Mouse (Mus musculus) embryonic fibroblast, embryonic 13.5 days (primary cell): ENCODE results near the gene Pum1. TPM values are rescaled to one million over a fixed set of nuclear protein-coding genes. Genes with fewer than 3 reads are reported as not detected.
"Not testable (repeated sequence)": the region's sequence is repeated elsewhere in the genome, so short reads cannot be mapped to it uniquely, and the experiment has no call there.

Experiments
- H3K27ac ChIP-seq: 2 replicates; pipeline ENCODE4 v1.5.1; 2012; ENCODE audit warnings: low read length, control low read depth, inconsistent platforms; ENCODE audit not compliant: insufficient read depth
- H3K4me1 ChIP-seq: 2 replicates; pipeline ENCODE4 v1.6.1; 2011; ENCODE audit warnings: low read length; ENCODE audit not compliant: control insufficient read depth, insufficient read depth
- H3K4me3 ChIP-seq: 2 replicates; pipeline ENCODE4 v1.5.1; 2011; ENCODE audit warnings: mild to moderate bottlenecking, control low read depth, low read length; ENCODE audit not compliant: insufficient read depth
- CTCF ChIP-seq: IDR thresholded peaks from 2 replicates; pipeline ENCODE4 v1.5.1; 2011; ENCODE audit warnings: mild to moderate bottlenecking, control low read depth, low read length, moderate library complexity, borderline replicate concordance; ENCODE audit not compliant: insufficient read depth
- POLR2A ChIP-seq: IDR thresholded peaks from 2 replicates; pipeline ENCODE4 v1.6.1; 2011; ENCODE audit warnings: low read depth, mild to moderate bottlenecking, control low read depth, low read length, moderate library complexity
- polyA plus RNA-seq: library from polyadenylated mRNA; stranded (reverse); fragments of >200 nt; gene quantifications from 2 replicates; pipeline ENCODE4 v1.2.4, GENCODE M21; 2011; ENCODE audit warnings: low read depth; ENCODE audit not compliant: missing spikeins, insufficient read length

Pum1 gene
- polyA plus RNA-seq, 1 experiment = 52.7 TPM

- TF ChIP-seq CTCF (no peak), POLR2A (no peak)
- Histone ChIP-seq H3K27ac (no peak overlapping the region), H3K4me3 (no peak overlapping the region), H3K4me1 (peaks cover 3% of the 10 kb centered on the region)
These were observed 4.6 kb downstream of the Pum1 start for GRCm38 (mm10) chr4:130667686-130668085.

GRCm38 (mm10) chr4:130668541-130668940 is 5.4 kb downstream of the Pum1 start:
- H3K4me1 ChIP-seq = peaks cover 3% of the 10 kb centered on the region
- H3K27ac ChIP-seq = no peak overlapping the region
- no peak overlapping the region for H3K4me3 ChIP-seq
- TF ChIP-seq POLR2A (no peak), CTCF (no peak)

GRCm38 (mm10) chr4:130668991-130669390 is 5.9 kb downstream of the Pum1 start:
- Histone ChIP-seq H3K27ac (no peak overlapping the region), H3K4me1 (peaks cover 3% of the 10 kb centered on the region), H3K4me3 (no peak overlapping the region)
- TF ChIP-seq CTCF (no peak), POLR2A (no peak)

GRCm38 (mm10) chr4:130670023-130670422 is 6.9 kb downstream of the Pum1 start:
- H3K4me3 ChIP-seq, H3K27ac ChIP-seq: not testable (repeated sequence)

GRCm38 (mm10) chr4:130671079-130671845 is 8.1 kb downstream of the Pum1 start:
- Histone ChIP-seq H3K4me1 (peaks cover 3% of the 10 kb centered on the region), H3K27ac (no peak overlapping the region), H3K4me3 (no peak overlapping the region)
- no peak for TF ChIP-seq POLR2A

More at GRCm38 (mm10) chr4:130670023-130670422, 6.9 kb downstream of the Pum1 start:
- not testable (repeated sequence) for H3K4me1 ChIP-seq

- Histone ChIP-seq H3K4me3 (no peak overlapping the region), H3K4me1 (peaks cover 3% of the 10 kb centered on the region; the same call in 1 of the 2 replicates), H3K27ac (no peak overlapping the region)
- no peak for TF ChIP-seq CTCF
- TF ChIP-seq POLR2A = no peak
These were observed 9.0 kb downstream of the Pum1 start for GRCm38 (mm10) chr4:130672161-130672560.

GRCm38 (mm10) chr4:130676746-130677145 is 13.6 kb downstream of the Pum1 start:
- TF ChIP-seq CTCF = no peak
- no peak for TF ChIP-seq POLR2A
- no peaks in the 10 kb centered on the region for H3K4me1 ChIP-seq
- no peak overlapping the region for H3K4me3 ChIP-seq

GRCm38 (mm10) chr4:130678149-130678548 is 15.0 kb downstream of the Pum1 start:
- no peak overlapping the region for H3K27ac ChIP-seq
- H3K4me1 ChIP-seq = no peaks in the 10 kb centered on the region
- no peak overlapping the region for H3K4me3 ChIP-seq
- no peak for TF ChIP-seq POLR2A
- no peak for TF ChIP-seq CTCF

More at GRCm38 (mm10) chr4:130676746-130677145, 13.6 kb downstream of the Pum1 start:
- no peak overlapping the region for H3K27ac ChIP-seq

- TF ChIP-seq POLR2A (no peak), CTCF (no peak)
- no peak overlapping the region for H3K27ac ChIP-seq
- no peaks in the 10 kb centered on the region for H3K4me1 ChIP-seq
- no peak overlapping the region for H3K4me3 ChIP-seq
These were observed 17.6 kb downstream of the Pum1 start for GRCm38 (mm10) chr4:130680676-130681075.

GRCm38 (mm10) chr4:130683051-130683450 is 19.9 kb downstream of the Pum1 start:
- H3K4me3 ChIP-seq, H3K4me1 ChIP-seq, H3K27ac ChIP-seq: not testable (repeated sequence)

GRCm38 (mm10) chr4:130693936-130694335 is 30.8 kb downstream of the Pum1 start:
- no peak for TF ChIP-seq CTCF
- no peak for TF ChIP-seq POLR2A
- Histone ChIP-seq H3K4me3 (no peak overlapping the region), H3K27ac (no peak overlapping the region), H3K4me1 (no peaks in the 10 kb centered on the region)
